Mouse (Mus musculus) gastrocnemius, adult 18-20 months (tissue): ENCODE results near the gene Dysf. TPM values are rescaled to one million over a fixed set of nuclear protein-coding genes. Genes with fewer than 3 reads are reported as not detected.
A peak's percentile ranks its signal among the peaks of the same experiment; 100 is the strongest.

ENCODE experiments used
- DNase-seq: peaks from one replicate; pipeline ENCODE4 v3.0.0; 2021; ENCODE audit warnings: low spot score
- total RNA-seq, 2 experiments: library from RNA; stranded (reverse); gene quantifications; 2 replicates each; pipeline ENCODE4 v1.2.3; 2021

Dysf gene
- total RNA-seq, 2 experiments from 2014 or later = 71.9 to 75.9 TPM

GRCm38 (mm10) chr6:84110377-84110776, 102.0 kb downstream of the Dysf start:
- no peak for DNase-seq

DNA sequence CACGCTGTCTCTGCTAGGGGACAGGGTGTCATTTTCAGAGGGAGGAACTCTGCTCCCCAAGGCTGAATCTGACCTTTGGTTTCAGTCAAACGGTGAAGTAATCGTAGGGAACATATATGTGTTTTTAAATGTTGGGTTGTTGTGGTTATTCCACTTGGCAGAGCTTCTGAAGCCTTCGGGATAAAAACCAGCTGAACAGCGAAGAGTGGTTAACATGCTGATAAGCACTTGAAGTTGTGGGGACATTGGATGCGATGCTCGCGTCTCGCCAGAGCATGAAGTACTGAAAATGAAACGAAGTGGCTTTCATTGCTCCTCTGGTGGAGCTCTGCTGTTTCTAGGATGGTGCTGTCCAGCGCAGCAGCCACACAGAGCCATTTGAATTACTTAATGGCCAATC, 102.7 kb downstream of the Dysf start:
- no peak for DNase-seq

GRCm38 (mm10) chr6:84119731-84120530, 111.5 kb downstream of the Dysf start:
- DNase-seq = no peak

DNA sequence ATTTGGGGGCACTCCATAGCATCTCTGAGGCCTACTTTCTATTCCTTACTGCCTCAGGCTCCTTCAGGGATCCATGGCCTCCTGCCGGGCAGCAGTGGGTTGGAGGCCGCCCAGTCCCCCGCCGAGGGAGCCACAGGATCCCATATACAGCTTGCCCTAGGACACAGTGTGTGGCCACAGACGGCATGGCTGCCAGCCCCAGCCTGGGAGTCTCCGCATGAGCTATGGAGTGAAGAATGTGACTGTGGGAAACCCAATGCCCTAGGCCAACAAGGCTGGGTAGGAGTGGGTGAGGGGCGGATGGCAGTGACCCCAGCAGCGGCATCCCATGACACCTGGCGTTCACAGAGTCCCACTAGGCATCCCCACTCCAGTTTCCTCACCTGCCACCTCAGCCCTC, 116.2 kb downstream of the Dysf start:
- peak; percentile 62 for DNase-seq

GRCm38 (mm10) chr6:84125101-84125500, 116.7 kb downstream of the Dysf start:
- no peak for DNase-seq

DNA sequence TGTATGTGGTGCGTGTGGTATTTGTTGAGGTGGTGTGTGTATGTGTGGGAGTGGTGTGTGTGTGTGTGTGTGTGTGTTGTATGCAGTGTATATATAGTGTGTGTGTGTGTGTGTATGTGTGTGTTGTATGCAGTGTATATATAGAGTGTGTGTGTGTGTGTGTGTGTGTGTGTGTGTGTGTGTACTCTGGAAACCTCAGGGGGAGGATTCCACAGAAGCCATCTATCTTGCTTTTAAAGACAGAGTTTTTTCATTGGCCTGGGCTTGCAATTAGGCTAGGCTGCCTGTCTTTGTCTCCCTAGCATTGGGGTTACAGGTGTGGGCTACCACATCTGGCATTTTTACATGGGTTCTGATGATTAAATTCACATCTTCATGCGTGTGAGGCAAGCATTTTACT, 119.8 kb downstream of the Dysf start:
- no peak for DNase-seq

DNA sequence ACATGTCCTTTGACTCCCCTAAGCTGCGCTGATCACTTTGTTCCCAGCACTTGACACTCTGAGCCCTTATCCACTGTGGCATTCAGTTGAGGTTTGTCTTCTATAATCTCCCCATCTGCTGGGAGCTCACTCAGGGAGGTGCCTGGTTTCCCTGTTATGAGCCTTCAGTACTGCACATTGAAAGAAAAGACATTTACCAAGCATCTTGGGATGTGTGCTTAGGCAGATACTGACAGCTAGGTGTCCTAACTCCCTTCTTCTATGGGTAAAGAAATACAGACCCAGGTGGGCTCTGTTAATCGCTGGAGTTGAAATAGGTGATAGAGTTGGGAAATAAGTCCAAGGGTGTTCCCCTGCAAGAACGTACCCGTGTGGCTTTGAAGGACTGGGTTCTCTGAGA, 122.5 kb downstream of the Dysf start:
- DNase-seq = no peak

DNA sequence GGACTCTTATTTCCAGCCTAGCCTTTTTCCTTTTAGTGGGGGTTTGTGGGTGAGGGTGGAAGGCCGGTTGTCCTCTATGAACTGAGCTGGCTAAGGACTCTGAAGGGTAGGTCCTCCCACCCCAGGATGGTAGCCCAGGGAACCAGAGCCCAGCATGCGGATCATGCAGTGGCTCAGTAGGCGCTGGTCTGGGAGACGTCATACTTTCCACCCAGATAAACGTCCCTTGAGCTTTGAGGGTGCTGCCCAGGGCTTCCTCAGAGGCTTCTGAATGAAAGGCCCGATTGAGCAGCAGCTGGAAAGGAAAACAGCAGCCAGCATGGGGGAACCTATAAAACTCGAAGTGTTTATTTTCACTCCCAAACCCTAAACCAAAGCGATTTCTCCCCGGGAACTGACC, 123.1 kb downstream of the Dysf start:
- DNase-seq = no peak

- no peak for DNase-seq
Measured at GRCm38 (mm10) chr6:84133053-84133452, 124.7 kb downstream of the Dysf start.

- no peak for DNase-seq
Measured at GRCm38 (mm10) chr6:84133996-84134721, 125.8 kb downstream of the Dysf start.

- DNase-seq = peak; percentile 32
Measured at GRCm38 (mm10) chr6:84134722-84135394, 126.5 kb downstream of the Dysf start.

DNA sequence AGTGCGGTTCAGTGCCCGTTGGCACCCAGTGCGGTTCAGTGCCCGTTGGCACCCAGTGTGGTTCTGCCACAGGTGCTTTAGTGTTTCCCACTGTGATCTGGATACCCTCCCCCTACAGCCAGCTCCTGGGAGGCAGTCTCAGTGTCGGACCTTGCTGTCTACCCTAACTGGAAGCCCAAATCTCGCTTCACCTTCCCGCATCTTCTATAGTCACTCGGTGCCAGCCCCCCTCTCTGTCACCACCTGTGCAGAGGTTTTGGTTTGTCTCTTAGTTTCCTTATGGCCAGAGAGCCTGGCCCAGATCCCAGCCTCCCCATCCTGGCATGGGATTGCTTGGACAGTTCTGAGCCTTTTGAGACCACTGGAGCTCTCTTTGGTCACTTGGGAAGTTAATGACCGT, 127.3 kb downstream of the Dysf start:
- no peak for DNase-seq

DNA sequence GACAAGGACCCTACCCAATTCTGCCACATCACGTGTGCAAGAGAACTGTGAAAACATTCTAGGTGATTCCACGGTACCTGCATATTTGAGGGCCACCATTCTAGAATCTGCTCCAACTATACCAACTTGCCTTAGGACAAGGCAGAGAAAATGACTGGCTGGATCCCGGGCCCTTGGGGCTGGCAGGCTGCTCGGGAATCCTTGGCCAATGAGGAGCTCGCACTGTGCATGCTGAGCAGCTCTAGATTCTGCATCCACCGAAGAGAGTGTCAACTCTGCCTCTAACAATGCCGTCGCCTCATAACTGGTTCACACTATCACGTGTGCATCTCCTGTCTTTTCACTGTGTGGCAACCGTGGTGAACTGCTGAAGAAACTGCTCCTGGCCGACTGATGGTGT, 128.0 kb downstream of the Dysf start:
- DNase-seq = no peak

DNA sequence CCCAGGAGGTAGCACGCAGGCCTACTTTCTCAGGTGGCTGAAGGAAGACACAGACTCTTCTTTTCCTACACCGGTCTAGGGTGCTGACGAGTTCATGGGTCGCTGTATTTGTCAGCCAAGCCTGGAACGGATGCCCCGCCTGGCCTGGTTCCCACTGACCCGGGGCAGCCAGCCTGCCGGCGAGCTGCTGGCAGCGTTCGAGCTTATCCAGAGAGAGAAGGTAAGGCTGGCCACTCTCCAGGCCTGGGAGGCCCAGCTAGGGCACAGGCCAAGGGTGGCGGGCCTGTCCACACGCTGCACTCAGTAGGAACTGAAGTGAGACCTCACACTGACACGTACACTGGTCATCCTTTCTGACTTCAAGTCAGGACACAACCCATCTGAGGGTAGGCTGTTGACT, 131.5 kb downstream of the Dysf start:
- DNase-seq = peak; percentile 90

DNA sequence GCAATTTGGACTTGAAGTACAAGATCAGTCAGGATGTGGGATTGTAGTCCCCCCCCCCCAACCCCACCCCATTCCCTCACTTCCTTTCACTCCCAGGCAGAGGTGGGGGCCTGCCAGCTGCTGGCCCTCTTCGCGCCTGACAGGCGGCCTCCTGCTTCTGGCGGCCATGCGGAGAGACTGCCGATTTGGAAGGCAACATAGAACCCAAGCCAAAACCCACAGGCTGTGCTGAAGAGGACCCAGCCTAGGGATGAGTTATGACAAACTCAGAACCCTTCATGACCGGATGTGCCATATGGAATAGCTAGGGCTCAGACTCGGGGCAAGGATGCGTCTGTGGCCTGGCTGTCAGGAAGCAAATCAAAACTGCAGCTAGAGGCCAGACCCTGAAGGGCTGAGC, 134.1 kb downstream of the Dysf start:
- no peak for DNase-seq

DNA sequence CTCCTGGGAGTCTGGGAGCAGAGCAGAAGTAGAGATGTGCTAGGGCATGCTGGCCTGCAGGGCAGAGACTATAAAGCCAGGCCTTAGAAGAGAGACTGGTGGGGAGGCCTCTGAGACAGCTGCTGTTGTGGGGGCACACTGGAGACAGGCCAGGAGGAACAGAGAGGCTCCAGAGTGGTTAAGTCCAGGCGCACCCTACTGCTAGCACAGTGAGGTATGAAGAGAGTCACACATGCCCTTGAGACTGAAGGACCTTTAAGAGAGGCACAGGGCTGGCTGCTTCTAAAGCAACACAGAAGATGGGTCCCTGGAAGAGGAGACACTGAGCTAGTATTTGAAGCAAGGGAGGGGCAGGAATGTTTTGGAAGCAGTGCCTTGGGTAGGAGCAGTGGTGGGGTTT, 134.9 kb downstream of the Dysf start:
- DNase-seq = no peak

- no peak for DNase-seq
Measured at GRCm38 (mm10) chr6:84144393-84144792, 136.0 kb downstream of the Dysf start.

GRCm38 (mm10) chr6:84147206-84148004, 139.0 kb downstream of the Dysf start:
- DNase-seq = no peak

- DNase-seq = peak; percentile 30
Measured at GRCm38 (mm10) chr6:84148470-84148869, 140.1 kb downstream of the Dysf start.

GRCm38 (mm10) chr6:84154508-84154907, 146.1 kb downstream of the Dysf start:
- DNase-seq = no peak

DNA sequence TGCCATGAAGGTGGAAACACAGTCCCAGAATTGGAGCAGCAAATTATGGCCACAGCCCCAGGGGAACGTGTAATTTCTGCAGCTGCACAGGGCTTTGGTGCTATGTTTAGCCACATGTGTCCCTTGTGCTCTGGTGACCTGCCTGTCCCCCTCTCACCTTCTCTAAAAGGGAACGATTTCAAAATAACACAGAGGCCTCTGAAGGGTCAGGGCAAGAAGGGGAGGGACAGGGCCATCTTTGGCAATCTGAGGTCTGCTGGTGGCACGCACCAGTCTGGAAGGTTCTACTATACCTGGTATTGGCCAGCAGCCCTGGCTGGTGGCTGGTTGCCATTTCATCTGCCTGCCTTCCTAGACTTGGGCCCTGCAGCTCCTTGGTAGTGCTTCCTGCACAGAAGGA, 147.4 kb downstream of the Dysf start:
- DNase-seq = peak; percentile 73
